Mouse (Mus musculus) layer of hippocampus, postnatal 10 days (tissue): ENCODE measurements around the gene Ssu72. TPM values are rescaled to one million over a fixed set of nuclear protein-coding genes. Genes with fewer than 3 reads are reported as not detected.
"Not testable (repeated sequence)": the region's sequence is repeated elsewhere in the genome, so short reads cannot be mapped to it uniquely, and the experiment has no call there.

Source experiments
- DNase-seq, 2 experiments: peaks; one replicate each; pipeline ENCODE4 v3.0.0; 2021; ENCODE audit warnings: low spot score in 2 of 2
- long read RNA-seq: library from polyadenylated mRNA; stranded (forward); transcript quantifications from one replicate; pipeline ENCODE4 v2.0.0, GENCODE M21; 2023
- total RNA-seq, 2 experiments: library from RNA; stranded (reverse); gene quantifications; 2 replicates each; pipeline ENCODE4 v1.2.3; 2021

Gene Ssu72
- total RNA-seq = 10 to 100 TPM; 77.2 to 81.7 TPM
- long read RNA-seq, transcript Ssu72-201 (5 exons, 1,472 nt) = major isoform, 116 of 187 reads
- long read RNA-seq, transcript Ssu72-202 (4 exons, 874 nt) = minor isoform, 9 of 187 reads
- long read RNA-seq, partial matches to known transcripts = 2 of 187 reads
- long read RNA-seq, other reads (novel, unspliced or antisense) = 56 of 187 reads

DNA sequence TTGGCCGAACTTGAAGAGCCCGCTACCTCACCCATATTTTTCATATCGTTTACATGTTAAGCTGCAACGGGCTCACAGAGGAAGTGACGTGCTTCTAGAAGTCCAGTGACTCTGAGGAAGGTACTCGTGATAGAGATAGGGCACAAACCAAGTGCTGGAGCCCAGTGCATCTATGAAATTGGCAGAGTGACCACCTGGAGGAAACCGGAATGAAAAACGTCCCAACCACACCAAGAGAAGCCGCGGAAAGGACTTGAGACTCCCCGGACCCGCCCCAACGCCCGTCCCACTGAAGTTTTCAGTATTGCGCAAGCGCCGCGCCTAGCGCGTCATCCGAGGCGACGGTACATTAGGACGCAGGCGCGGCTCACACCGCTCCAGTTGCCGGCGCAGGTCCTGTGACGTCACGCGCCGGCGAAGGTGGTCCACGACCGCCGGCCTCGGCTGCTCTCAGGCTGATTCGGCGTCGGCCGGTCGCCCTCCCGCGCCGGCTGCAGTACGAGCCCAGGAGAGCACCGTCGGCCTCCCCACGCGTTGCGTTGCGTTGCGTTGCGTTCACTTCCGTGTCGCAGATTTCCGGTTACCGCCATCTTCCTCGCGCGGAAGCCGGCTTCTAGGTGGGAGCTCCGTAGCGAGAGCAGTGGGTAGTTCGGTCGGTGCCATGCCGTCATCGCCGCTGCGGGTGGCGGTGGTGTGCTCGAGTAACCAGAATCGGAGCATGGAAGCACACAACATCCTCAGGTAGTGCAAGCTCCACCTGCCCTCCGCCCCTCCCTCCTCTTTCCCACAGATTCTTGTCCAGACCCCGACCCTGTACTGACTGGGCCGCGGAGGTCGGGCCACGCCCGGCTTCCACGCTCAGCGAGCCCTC, at the start of gene Ssu72:
Gene Ssu72, plus strand, starts transcription at position 80 of the 871 bp plus-strand sequence.
- peak; percentile 94 to 95 for DNase-seq

GRCm38 (mm10) chr4:155656214-155656751, 48.3 kb upstream of the Ssu72 start:
- DNase-seq = no peak

- DNase-seq = no peak
Measured at GRCm38 (mm10) chr4:155658961-155659360, 45.6 kb upstream of the Ssu72 start.

GRCm38 (mm10) chr4:155660641-155661040, 44.0 kb upstream of the Ssu72 start:
- DNase-seq = no peak

DNA sequence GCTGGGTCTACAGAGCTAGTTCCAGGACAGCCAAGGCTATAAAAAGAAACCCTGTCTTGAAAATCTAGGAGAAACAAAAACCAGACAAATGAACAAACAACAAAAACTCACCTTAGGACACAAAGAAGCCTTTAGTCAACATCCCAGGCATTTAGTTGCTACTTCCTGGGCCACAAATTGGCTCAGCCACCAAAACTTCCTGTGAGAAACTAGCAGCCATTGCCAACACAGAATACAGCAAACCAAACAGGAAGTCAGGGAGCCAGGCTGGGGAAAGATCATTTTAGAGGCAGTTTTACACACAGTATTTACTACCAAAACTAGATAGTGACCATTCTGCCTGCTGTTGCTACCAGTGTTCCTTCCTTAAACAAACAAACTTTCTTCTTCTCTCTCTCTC, 37.7 kb upstream of the Ssu72 start:
- DNase-seq = no peak

DNA sequence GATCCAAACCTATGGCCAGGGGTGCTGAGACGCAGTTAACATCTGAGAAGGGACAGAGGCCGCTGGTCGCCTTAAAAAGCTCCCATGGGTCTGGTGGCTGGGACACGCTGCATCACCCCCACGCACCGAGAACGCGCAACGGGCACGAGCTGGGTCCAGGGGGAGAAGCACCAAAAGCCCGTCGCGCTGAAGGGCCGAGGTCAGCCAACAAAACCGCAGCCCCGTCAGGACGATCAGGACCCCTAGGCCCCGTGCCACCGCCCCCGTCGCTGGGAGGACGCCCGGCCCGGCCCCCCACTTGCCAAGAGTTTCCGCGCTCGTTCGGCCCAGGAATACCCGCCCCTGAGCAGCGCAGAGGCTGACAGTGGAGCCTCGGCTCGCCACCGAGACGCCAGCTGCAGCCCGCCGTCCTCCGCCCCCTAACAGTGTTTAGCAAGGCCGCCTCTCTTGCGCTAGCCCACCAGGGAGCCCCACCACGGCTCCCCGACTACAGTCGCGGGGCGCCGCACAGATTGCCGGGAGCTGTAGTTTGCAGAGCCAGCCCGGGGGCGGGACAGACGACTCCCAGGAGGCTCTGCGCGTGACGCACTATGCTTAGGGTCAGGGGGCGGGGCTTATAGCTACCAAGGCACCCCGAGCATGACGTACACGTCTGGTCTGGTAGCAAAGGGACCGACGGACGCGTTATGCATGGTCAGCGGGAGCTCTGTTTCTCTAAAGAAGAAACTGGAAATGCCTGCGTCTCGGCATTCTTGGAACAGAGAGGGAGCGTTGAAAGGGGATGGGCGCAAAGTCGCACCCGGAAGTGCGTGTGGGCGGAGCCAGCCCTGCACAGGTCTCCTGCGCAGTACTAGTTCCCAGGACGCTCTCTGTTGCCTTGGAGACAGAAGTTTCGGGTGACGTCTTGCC, 35.7 kb upstream of the Ssu72 start, which contains the start of gene Mib2:
Gene Mib2, minus strand, starts transcription at position 510 of the 909 bp plus-strand sequence.
- peak; percentile 97 to 98 for DNase-seq

DNA sequence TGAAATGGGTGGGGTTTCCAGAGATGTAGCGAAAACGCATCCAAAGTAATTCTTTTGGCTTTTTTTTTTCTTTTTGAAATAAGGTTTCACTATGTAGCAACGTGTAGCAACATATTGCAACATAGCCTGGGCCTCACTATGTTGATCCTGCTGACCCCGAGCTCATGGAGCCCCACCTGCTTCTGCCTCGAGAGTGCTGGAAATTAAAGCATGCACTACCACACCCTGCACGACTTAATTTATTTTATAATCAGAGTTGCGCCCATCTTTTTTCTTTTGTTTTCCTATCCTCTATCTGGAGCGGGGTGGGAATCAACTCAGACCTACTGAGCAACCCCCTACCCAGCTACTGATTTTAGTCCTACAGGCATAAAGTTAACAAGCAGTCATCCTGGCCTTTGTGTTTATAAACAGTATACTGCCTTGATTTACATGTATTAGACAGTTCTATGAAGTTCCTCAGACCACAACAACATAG, 35.0 kb upstream of the Ssu72 start:
- DNase-seq = no peak

GRCm38 (mm10) chr4:155670236-155670635, 34.4 kb upstream of the Ssu72 start:
- not testable (repeated sequence) for DNase-seq

- DNase-seq = no peak
Measured at GRCm38 (mm10) chr4:155672082-155672481, 32.5 kb upstream of the Ssu72 start.

- peak in 1 of 2 experiments; percentile 43 for DNase-seq
Measured at GRCm38 (mm10) chr4:155675991-155676390, 28.6 kb upstream of the Ssu72 start.

GRCm38 (mm10) chr4:155683670-155684277, 20.8 kb upstream of the Ssu72 start:
- DNase-seq = not testable (repeated sequence)

GRCm38 (mm10) chr4:155687764-155688163, 16.8 kb upstream of the Ssu72 start:
- DNase-seq = not testable (repeated sequence)

DNA sequence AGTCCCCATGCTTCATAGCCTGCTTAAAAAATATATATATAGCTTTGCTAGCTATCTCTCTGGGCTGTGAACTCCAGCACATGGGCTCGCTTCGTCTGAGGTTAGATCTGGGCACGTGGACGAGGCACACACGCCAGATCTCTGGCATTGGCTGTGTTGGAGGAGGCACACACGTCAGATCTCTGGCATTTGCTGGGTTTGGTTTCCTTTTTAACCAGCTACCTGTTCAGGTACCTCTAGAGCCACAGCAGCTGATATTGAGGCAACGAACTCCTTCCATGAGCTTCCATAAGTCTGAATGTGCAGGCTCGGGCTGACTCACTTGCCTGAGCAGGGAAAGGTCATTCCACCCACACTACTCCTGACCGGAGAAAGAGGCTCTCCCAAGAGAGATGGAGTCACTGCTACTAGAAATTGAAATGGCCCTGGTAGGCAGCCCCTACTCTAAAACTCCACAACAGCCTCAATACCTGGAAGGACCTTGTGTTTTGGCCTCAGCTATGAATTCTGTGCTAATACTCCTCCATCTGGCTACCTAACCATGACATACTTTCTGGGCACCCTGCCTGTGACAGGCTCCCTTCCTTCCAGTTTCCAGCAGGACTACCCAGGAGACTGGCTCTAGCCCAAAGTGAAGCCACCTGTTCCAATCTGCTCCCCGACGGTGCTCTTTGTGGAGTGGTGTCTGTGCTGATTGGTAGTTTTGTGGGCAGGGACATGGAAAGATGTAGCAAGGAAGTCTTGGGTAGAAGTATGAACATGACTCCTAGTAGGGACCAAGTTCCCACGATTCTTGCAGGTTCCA, 13.8 kb upstream of the Ssu72 start:
- peak; percentile 79 to 83 for DNase-seq

DNA sequence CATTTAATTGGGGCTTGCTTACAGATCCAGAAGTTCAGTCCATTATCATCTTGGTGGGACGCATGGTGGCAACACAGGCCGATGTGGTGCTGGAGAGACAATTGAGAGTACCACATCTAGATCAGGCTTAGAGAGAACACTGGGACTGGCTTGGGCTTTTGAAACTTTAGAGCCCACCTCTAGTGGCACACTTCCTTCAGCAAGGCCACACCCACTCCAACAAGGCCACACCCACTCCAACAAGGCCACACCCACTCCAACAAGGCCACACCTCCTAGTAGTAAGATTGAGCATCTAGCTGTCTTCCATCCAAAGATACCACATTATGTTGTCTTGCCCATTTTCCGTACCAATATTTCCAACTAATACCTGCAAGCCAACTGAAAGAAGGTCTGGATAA, 12.2 kb upstream of the Ssu72 start:
- no peak for DNase-seq

GRCm38 (mm10) chr4:155694111-155694481, 10.5 kb upstream of the Ssu72 start, which contains the start of gene Fndc10:
Fndc10 (plus strand) TSS chr4:155694342.
- peak; percentile 73 to 82 for DNase-seq

- DNase-seq = peak; percentile 77 to 83
Measured at GRCm38 (mm10) chr4:155694482-155695401, 9.9 kb upstream of the Ssu72 start.

DNA sequence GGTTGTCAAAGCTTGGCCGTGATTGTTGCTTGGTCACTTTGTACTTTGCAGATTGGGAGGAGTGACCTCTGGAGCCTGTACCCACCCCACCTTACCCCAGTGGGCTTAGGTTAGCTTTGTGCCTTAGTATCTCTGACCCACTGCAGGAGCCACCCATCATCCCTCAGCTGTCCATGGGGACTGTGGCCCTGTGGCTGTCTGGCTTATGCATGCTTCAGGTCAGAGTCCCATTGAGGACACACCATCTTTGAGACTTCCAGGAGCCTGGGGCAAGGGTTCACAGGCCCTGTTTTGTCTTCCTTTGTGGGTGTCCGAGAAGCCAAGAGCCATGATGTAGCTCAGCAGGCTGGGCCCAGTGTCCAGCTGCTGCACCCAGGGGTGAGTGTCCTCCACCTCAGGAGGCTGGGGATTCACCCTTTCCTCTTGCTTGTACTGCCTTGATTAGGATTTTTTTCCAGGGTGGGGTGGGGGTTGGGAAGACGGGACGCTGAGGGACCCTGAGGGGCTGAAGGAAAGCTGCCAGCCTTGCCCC, 9.0 kb upstream of the Ssu72 start:
- DNase-seq = no peak
